Mouse (Mus musculus) testis, postnatal 14 days (tissue): ENCODE data around the gene Zfp688.
"Not testable (repeated sequence)": the region's sequence is repeated elsewhere in the genome, so short reads cannot be mapped to it uniquely, and the experiment has no call there.

Experiments
- DNase-seq: peaks from one replicate; pipeline ENCODE4 v3.0.0; 2021; ENCODE audit warnings: low spot score

Zfp688 gene

DNA sequence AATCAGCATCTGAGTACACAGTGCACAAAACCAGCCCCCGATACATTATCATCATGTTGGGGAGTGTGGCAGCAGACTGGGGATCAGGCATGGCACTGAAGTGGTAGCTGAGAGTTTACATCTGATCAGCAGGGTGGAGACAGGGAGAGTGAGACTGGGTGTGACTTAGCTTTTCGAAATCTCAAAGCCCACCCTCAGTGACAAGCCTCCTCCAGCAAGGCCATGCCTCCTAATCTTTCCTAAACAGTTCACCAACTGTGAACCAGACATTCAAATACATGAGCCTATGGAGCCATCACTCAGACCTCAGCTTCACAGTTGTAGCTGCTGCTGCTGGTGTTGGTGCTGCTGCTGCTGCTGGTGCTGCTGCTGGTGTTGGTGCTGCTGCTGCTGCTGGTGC lies 10.4 kb downstream of the Zfp688 start:
- no peak for DNase-seq

DNA sequence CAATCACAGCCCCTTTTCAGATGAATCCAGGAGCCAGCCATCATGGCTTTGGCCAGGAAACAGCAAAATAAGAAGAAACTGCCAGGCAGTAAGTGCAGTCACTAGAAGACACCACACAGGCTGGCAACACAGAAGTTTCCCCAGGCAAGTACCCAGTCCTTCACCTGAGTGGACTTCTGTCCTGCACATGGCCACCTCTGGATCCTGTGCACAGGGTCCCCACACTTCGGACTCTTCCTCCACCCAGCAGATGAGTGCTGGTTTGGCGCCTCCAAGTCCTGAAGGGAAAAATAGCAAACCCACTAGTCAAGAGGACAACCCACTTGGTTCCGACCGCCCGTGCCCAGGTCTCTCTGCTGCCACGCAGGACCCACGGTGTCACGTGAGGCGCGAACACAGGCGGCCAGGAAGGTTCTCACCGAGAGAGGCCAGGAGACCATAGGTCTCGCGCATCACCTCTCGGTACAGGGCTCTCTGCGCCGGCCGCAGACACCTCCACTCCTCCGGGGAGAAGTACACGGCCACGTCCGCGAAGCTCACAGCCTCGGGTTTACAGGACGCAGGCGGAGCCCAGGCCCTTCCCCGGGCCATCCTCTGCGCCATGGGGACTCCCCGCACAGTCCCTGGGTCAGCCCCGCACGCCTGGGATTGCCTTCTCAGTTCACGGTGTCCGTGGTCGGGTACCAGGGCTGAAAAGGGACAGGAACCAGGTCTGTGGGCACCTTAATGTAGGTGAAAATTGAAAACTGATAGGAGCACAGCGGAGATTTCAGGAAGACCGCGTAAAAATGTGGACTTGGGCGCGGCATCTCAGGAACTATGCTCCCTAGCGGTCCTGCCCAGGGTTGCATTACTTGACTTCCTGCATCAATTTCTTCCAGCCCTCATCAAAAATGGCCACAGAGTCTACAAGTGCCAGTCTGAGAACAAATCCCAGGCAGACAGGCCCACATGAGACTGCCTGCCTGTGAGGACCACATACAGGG lies 15.6 kb downstream of the Zfp688 start, which contains the start of gene Zfp764:
Zfp764 (minus strand) TSS at position 821 of the 986 bp plus-strand sequence.
- DNase-seq, result peak; percentile 65

DNA sequence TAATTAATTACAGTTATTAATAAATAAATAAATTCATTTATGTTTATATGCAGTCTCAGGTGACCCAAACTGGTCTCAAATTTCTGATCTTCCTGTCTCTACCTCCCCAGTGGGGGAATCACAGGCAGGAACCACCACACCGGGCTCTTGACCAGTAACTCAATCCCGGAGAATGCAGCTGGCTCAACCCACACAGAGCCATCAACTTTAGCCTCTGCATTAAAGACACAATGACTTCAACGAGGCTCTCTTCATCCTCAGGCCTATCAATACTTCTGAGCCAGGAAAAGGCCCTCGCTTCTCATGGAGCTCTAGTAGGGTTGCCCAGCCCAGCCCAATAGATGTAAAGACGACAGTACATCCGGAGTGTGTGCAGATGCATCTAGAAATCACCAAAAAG lies 17.8 kb downstream of the Zfp688 start:
- DNase-seq, result not testable (repeated sequence)

DNA sequence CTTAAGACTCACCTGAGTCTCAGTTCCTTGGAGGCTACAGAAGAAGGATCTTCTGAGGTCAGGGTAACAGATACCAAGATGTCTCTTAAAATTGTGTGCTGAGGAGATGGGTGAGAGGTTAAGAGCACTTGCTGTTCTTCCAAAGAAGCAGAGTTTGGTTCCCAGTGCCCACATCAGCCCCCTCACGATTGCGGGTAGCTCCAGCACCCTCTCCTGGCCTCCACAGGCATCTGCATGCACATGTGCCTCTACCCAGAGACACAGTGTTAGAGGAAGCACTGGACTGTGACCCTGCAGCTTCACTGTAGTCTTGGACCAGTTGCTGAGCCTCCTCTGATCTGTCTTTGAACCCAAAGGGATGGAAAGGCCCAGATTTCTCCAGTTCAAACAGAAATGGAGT lies 18.9 kb downstream of the Zfp688 start:
- no peak for DNase-seq

DNA sequence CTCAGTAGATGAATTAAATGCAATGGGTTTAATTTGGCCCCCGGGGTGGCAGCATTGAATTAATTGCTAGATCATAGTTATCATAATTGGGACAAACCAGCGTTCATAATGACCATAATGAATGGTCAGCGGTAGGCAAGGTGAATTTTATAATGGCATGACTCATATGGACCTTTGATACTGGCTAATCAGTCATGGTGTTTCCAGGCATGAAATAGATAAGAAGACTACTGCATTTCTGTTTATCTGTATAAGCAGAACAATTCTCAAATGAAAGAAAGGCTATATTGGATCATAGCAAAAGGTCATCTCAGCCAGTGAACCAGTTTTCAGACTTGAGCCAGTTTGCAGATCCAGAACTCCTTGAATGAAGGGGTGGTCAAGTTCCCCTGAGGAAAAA lies 21.5 kb downstream of the Zfp688 start:
- DNase-seq, result no peak

DNA sequence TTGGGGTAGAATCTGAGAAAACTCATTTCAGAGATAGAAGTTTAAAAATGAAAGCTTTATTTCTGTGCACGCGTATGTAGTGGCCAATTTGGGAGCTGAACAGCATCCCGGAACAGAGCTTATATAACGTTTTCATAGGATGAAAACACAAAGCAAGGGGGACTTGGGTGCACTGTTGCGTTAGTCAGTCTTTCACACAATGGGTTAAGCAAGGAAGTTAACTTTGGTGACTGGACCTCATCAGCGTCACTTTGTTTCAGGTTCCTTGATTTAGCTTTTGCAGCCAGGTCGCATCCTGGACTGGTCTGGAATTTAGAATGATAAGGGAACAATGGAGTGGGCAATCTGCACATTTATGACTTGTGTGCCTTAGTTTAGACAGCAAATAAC lies 27.9 kb downstream of the Zfp688 start:
- DNase-seq, result no peak

DNA sequence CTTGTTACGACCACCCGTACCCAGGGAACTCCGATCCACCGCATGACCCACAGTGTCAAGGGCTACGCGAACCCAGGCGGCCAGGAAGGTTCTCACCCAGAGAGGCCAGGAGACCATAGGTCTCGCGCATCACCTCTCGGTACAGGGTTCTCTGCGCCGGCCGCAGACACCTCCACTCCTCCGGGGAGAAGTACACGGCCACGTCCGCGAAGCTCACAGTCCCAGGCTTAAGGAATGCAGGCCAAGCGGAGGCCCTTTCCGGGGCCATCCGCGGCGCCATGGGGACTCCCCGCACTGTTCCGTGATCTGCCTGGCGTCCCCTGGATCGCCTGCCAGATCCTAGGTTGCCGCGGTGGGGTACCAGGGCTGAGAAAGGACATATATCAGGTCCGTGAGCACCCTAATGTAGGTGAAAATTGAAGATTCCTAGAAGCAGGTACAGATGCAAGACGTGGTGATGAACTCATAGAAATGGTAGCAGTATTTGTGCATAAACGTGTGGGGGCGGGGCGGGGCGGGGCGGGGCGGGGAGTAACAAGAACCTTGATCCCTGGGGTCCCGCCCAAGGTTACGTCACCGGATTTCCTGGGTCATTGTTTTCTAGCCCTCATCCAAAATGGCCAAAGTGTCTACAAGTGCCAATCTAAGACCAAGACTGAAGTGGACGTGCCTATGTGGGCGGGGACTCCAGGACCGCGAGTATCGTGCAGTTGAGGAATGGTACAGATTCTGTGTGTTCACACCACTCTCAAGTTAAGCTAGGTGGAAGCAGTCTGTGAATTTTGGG lies 28.5 kb downstream of the Zfp688 start, which contains the start of gene E430018J23Rik:
E430018J23Rik (minus strand) TSS at position 473 of the 787 bp plus-strand sequence.
- peak; percentile 90 for DNase-seq

DNA sequence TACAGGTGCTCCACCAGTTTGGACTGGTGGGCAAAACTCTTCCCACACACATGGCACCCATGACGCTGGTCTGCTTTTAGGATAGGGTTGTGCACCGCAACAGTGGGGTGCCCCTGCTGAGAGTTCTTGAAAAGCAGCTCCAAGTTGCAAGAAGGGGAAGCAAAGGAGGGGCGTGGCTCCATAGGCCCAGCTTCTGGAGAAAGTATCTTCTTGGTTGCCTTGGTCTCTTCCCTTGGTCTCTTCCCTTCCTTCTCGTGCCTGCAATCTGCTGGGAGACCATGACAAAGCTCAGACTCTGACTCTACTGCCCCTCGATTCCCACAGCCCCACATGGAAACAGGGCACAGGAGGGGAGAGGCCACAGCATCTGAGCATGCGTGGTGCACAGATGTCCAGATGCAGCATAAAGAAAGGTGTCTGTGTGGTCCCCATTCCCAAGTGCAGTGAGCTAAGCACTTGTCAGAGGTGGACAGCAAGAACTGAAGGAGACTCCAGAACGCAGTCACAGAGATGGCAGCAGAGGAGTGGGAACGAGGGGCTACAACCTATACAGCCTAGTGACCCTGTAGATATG lies 29.5 kb downstream of the Zfp688 start:
- DNase-seq, result no peak

DNA sequence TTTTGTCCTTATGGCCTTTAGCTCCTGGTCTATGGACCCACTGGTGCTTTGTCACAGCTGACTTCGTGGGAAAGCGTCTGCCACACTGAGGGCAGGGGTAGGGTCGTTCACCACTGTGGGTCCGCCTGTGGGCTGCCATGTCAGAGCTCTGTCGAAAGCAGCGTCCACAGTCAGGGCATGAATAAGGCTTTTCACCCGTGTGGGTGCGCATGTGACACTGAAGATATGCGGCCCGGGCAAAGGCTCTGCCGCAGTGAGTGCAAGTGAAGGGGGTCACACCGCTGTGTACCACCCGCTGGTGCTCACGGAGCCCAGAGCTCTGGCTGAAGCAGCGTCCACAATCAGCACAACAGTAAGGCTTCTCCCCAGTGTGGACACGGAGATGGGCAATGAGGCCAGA lies 30.3 kb downstream of the Zfp688 start:
- no peak for DNase-seq

DNA sequence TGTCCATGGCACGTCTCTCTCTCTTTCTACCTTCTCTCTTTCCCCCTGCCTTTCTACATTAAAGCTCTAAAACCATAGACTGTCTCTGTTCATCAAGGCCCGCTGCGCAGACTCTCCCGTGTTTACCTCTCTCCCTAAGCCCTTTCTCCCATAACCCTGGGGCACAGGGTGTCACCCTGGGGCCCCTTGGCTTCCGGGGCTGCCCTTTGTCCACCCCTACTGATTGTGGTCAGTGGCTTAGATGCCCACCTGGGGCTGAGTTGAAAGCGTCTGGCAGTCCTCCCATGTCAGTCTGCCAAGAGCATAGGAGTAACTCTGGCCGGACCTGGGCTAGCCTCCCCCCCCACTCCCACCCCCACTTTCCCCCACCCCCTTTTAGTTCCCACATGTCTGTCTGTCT lies 31.6 kb downstream of the Zfp688 start:
- DNase-seq, result no peak

DNA sequence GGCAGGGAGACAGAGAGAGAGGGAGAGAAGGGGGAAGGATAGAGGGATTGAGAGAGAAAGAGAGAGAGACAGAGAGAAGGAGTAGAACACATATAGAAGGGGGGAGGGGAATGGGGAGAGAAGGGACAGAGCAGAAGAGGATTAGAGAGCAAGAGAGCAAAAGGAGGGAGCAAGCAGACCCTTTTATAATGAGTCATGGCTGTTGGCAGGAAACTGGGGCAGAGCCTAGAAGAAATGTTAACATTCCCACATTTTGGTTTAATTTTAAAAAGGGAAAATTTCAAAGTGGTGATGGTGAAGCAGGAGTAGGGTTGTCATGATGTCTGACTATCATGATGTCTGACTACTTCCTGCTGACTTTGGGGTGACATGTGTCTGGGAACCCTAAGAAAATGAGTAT lies 33.7 kb downstream of the Zfp688 start:
- DNase-seq, result not testable (repeated sequence)

DNA sequence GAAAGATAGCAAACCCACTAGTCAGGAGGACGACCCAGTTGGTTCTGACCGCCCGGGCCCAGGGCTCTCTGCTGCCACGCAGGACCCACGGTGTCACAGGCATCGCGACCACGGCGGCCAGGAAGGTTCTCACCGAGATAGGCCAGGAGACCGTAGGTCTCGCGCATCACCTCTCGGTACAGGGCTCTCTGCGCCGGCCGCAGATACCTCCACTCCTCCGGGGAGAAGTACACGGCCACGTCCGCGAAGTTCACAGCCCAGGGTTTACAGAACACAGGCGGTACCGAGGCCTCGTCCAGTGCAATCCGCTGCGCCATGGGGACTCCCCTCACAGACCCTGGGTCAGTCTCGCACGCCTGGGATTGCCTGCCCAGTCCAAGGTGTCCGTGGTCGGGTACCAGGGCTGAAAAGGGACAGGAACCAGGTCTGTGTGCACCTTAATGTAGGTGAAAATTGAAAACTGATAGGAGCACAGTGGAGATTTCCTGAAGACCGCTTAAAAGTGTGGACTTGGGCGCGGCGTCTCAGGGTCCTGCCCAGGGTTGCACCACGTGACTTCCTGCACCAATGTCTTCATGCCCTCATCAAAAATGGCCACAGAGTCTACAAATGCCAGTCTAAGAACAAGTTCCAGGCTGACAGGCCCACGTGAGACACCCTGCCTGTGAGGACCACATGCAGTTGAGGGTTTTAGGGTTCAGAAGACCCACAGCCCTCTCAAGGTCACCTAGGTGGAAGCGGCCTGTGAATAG lies 35.1 kb downstream of the Zfp688 start, which contains the start of gene 9130019O22Rik:
9130019O22Rik (minus strand) TSS at position 526 of the 752 bp plus-strand sequence.
- DNase-seq, result peak; percentile 87

DNA sequence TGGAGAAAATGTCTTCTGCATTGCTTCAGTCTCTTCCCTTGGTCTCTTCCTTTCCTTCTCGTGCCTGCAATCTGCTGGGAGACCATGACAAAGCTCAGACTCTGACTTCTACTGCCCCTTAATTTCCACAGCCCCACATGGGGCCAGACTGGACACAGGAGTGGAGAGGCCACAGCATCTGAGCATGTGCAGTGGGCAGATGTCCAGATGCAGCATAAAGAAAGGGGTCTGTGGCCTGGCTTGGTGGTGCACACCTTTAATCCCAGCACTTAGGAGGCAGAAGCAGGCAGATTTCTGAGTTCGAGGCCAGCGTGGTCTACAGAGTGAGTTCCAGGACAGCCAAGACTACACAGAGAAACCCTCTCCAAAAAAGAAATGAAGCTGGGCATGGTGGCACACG lies 36.3 kb downstream of the Zfp688 start:
- DNase-seq, result not testable (repeated sequence)

DNA sequence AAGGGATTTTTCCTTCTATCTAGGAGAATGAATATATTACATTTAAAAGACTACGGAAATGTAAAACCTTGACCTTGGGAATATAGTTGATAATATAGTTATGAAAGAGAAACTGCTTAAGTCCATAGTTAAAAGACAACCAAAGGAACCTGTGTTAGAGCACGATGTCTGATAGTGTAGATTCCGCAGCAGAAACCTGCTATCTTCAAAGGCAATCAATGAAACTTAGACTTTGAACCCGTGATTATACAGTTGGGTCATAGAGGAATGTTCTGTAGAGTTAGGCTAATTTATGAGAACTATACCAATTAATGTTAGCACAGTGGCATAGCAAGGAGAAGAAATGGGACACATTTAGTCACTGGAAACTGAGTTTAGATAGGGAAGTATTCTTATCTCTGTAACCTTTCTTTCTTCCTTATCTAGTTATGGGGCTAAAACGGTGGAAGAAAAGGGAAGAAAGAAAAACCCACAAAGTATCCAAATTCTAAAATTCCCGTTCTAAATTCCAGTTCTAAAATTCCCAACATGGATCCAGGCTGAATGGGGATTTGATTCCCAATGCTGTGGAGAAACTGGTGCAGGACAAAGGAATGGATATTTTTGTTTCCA lies 43.5 kb downstream of the Zfp688 start:
- no peak for DNase-seq

DNA sequence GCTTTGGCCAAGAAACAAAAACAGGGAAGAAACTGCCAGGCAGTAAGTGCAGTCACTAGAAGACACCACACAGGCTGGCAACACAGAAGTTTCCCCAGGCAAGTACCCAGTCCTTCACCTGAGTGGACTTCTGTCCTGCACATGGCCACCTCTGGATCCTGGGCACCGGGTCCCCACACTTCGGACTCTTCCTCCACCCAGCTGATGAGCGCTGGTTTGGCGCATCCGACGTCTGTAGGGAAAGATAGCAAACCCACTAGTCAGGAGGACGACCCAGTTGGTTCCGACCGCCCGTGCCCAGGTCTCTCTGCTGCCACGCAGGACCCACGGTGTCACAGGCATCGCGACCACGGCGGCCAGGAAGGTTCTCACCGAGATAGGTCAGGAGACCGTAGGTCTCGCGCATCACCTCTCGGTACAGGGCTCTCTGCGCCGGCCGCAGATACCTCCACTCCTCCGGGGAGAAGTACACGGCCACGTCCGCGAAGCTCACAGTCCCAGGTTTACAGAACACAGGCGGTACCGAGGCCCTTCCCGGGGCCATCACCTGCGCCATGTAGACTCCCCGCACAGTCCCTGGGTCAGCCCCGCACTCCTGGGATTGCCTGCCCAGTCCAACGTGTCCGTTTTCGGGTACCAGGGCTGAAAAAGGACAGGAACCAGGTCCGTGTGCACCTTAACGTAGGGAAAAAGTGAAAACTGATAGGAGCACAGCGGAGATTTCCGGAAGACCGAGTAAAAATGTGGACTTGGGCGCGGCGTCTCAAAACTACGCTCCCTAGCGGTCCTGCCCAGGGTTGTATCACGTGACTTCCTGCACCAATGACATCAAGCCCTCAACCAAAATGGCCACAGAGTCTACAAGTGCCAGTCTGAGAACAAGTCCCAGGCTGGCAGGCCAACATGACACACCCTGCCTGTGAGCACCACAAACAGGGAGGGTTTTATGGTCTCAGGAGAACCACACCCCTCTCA lies 46.3 kb downstream of the Zfp688 start, which contains the start of gene Zfp747:
Zfp747 (minus strand) TSS at position 780 of the 975 bp plus-strand sequence.
- peak; percentile 89 for DNase-seq

DNA sequence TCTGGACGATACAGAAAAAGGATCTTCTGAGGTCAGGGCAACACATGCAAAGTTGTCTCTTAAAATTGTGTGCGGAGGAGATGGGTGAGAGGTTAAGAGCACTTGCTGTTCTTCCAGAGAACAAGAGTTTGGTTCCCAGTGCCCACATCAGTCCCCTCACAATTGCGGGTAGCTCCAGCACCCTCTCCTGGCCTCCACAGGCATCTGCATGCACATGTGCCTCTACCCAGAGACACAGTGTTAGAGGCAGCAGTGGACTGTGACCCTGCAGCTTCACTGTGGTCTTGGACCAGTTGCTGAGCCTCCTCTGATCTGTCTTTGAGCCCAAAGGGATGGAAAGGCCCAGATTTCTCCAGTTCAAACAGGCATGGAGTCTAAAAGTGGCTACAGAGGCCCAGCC lies 50.0 kb downstream of the Zfp688 start:
- not testable (repeated sequence) for DNase-seq

DNA sequence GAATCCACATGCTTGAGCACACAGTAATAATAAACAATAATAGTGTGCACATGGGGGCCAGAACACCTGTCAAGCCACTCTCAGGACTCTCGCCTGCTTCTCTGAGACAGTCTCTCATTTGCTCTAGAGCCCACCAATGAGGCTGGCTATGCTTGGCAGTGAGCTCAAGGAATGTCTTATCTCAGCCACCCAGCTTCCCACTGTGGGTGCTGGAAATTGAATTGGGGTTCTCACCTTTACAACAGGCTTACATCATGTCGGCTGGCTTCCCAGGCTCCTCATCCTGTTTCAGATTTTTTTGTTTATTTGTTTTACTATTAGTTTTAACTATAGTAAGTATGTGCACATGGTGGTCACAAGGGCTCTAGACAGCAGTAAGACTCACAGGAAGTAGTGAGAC lies 50.7 kb downstream of the Zfp688 start:
- no peak for DNase-seq
